Mouse (Mus musculus) layer of hippocampus, postnatal 14 days (tissue): ENCODE measurements at regions not wholly inside any gene's neighbourhood (a gene's known extent, or its start where the extent isn't known, plus 50 kb on each side); places are given as distances from the start of the nearest gene placed in this dataset.
A peak's percentile ranks its signal among the peaks of the same experiment; 100 is the strongest.

Experiments
- DNase-seq, 2 experiments: peaks; one replicate each; pipeline ENCODE4 v3.0.0; 2021 to 2022; ENCODE audit warnings: low spot score in 2 of 2, mixed read lengths in 1 of 2

DNA sequence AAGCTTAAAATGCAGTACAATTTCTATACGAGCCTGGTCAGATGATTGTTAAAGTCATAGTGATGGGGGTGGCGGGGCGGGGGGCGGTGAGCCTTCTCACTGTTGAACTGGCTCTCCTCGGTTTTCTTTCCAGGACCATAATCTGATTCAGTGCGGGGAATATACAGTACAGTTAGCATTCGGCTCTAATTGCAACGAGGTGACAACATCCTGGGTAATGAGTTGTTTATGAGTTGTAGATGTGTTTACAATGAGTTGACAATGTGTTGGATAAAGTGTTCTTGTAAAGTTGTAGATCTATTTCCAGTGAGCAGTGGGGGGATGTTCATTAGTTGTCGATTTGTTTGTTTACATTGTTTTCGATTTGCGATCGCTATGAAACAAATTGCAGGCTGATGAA is 440.6 kb upstream of the Dph6 start:
- DNase-seq: no peak

DNA sequence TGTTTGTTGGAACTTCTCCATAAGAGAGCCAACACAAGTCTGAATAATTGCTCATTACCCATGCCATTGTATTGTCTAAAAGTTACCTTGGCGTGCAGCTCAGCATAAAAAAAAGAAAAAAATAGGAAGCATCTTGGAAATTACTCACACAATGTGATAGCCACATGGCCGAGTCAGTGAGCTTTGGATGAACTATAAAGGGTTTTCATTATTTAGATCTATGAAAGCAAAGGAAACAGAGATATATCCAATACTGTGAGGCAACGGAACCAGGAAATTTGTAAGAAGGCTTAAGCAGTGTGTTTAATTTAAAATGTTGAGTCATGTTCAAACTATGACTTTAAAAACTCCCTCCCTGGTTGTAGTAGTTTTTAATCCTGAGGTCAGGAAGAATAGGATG is 446.7 kb upstream of the Dph6 start:
- no peak for DNase-seq

DNA sequence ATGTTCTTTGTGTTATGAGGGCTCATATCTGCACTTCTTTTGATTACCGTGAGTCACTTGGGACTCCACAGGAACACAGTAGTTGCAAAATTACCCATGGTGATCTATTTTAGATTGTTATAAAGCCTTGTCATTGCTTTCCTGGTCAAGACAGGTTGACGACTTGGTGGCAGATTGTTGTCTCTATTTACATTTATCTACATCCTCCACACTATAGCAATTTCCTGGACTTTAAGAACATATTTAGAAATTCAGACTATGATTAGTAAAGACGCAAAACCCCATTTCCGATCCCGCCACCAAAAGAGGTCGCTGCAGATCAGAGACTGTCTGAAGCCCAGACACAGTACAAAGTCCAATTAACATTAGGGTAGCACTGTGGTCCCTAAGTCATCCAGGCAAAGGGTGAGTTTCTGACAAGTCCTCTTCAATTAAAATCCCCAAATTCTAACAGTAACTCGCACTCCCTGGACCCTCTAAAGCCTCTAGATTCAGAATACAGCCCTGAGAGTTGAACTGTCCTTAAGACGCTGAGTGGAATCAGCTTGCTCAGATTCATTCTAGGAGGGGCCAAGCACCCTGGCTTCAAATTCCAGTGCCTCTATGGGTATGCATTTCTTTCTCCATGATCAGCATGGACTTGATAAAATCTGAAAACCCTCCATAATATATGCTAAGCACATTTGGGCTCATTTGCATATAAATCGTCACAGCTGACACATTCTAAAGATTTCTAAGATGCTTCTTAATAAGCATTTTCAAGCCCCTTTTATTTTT is 461.9 kb upstream of the BC052040 start:
- DNase-seq: no peak

DNA sequence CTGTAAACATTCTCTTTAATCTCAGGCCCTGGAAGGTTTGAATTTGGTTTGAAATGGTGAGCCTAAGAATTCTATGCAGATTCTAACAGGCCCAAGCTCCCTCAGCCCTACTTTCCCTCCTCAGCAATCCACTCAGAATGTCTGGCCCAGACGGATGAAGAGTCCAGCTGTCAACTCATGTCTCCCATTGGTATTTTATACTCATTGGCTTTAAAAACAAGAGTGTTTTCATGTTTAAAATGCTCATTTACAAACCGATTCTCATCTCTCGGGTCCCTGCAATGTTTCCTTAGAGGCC is 461.4 kb upstream of the BC052040 start:
- DNase-seq: no peak

DNA sequence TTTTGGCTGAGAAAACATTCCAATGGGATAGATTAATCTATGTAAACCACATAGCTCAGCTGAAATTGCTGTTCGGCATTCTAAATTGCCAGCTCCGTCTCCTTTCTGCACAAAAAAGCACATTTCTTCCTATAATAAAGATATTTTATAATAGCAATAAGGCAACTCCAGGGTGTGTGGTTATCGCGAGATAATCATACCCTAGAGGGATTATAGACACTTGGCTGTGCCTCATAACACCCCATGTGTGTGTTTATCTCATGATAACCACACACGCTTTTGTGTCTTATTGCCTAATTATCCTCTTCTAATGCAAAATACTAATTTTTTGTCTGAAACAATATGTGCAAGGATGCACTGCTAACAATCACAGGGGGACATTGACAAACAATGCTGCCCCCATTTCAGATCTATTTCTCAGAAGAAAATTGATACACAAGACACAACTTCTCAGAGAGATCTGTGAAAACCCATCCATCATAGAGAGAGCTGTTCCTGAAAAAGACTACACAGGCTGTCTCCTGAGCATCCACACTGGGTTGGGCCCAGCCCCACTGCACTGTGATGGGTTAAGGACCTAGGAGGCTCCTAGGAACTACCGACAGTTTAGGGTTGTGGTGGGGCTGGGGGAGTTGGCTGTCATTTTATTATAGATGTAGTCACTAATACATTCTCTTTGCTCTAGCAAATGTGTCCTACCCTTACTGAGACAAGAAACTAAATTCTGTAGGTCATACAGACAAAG is 454.7 kb upstream of the BC052040 start:
- no peak for DNase-seq

DNA sequence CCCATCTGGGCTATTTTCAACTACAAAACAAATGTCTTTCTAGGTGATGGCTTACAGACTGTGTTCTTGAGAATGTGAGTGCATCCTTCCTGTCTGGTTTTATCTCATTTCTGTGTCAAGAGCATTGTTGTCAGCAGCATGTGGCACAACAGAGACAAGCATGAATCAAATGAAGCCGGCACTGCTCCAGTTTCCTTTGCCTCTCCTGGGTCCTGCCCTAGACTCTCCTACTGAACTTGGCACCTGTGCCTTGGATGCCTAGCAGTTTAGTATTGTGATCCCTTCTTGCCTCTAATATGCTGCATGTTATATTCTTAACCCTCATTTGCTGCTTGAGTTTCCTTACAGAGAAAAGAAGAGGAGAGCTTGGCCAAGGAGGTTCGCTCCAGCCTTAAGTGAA is 449.8 kb upstream of the BC052040 start:
- no peak for DNase-seq

DNA sequence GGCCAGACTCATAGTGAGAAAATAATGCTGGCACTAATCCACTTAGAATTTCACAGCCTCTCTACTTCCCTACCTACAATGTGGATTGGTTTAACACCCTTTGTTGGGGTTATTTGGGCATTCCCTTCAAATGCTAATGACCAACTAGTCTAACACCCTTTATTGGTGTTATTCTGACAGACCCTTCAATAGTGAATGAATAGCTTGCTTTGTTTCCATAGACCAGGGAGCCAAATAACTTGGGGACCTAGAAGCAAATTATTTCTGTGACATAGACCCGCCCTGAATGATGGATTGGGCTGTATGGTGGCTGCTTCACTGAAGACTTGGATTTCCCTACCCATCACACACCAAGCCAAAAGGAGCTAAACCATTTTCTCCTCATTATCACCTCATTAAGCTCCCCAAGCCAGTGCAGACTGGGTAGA is 449.3 kb upstream of the BC052040 start:
- no peak for DNase-seq

DNA sequence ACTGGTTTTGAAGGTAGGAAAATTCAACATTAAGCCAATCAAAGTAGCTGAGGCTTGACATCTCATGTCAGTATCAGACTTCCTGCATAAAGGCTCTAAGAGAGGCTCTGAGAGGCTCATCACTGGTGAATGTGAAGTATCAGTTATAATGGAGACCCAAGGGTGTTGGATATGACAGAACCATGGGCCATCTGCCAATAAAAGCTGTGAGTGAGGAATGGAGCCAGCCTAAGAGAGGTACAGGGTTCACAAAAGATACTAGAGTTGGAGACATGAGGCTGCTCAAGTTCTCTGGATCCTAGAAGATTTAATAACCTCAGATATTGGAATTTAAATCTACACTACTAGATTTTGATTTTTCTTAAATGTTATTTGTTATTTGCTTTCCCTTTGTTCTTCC is 440.1 kb upstream of the BC052040 start:
- DNase-seq: no peak

DNA sequence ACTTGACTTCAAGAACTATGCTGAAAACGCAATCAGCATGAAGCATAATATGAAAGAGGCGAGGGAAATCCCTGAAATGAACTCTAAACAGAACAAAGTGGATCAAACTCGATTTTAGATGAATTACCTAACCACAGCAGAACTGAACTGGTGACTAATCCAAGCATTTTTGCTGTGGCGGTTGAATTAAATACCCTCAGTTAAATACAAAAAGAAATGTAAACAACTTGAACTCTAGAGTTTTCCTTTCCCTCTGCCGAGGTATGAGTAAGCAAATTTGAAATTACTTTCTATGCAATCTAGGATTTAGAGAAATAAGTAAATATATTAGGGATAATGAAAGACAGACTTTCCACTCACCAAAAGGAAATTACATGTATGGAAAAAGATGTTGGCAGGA is 409.4 kb upstream of the BC052040 start:
- DNase-seq: no peak

DNA sequence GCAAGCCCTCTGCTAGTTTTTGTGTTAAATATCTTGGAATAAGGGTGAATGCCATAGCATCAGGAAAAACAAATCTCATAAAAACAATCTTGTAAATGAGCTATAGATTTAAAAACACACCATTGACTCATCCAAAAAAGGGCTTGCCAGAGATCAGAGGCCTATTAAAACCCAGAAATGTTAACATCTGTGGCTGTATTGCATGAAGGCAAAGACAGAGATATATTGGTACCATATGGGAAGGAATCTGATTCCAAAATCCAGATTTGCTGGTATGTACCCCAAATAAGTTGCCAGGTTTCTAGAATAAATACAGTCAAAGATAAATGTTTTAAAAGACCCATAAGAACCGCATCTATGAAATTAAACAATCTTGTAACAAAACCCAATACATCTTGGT is 404.4 kb upstream of the BC052040 start:
- no peak for DNase-seq

DNA sequence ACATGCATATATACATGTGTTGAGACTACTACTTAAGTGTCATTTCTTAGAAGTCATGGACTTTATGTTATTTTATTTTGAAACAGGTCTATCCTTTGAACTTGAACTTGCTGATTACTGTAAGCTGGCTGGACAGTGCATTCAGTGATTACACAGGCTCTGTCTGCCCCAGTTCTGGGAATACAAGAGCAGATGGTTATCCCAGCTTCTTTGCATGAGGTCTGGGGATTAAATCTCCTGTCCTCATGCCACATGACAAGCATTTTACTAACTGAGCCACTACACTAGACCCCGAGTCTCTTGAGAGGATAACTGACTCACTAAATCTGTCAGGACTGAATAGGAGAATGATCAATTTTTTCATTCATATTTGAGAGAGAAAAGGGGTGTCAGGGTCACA is 403.6 kb upstream of the BC052040 start:
- no peak for DNase-seq

DNA sequence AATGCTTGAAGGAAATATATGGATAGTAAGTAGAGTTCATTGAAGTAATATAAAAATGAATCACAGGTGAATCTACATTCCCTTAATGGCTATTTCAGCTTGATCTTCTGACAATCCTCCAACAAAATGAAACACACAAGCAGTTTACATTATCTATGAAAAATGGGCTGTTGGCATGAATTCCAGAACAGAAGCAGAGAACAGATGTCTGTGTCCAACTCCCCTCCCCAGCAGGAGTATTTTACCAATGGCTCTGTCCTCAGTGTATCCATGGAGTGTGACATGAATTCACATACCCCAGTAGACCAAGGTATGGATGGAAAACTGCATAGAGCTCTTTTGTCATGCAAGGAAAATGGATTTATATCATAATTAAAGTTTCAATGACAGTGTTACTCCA is 370.3 kb upstream of the BC052040 start:
- peak in 1 of 2 experiments; percentile 22 for DNase-seq

DNA sequence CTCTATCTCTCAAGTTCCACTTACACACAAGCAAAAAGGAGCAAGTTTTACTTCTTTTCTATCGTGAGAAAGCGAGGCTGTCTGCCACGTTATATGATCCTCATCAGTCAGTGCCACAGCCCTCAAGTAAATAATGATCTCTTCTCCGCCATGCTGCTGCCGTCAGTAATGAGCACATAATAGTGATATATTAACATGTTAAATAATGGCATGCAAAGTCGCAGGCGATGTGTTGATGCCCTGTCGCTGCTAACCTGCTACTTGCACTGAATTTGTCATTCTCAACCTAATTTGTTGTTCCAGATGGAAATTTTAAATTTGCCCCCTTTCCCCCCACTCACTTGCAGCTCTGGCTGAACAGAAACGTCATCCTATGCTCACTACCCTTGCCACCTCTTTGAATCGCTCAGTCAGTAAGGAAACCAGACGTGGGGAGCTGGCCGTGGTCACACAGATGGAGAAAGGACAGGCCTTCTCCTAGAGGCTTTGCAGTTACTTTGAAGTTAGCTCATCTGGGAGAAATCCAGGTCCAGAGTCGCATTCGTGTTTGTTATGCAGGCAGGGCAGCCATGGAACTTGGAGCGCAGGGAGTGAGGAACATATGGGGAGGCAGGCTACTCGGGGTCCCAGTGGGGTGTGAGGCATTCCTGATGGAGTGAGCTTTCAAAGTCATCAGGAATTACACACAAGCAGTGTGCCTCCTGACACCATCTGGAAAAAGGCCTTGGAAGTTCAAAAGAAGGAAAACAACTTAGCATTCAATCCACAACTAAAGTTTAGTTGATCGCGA is 368.1 kb upstream of the BC052040 start:
- DNase-seq: no peak

DNA sequence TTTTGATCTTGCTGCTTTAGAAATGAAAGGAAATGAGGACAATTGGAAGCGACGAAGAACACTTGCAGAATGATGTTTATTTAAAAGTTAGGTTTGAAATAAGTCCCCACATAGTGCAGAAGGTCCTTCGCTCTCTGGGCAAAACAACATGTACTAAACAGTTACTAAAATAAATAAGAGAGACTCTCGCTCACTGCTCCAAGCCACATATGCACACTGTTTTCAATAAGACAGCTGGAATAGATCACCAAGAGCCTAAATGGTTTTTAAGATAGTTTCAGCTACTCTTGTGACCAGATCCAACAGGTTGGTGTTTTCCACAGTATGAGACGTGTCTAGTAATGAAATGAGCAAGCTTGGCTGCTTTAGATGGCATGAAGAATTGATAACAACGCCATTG is 367.2 kb upstream of the BC052040 start:
- DNase-seq: no peak

DNA sequence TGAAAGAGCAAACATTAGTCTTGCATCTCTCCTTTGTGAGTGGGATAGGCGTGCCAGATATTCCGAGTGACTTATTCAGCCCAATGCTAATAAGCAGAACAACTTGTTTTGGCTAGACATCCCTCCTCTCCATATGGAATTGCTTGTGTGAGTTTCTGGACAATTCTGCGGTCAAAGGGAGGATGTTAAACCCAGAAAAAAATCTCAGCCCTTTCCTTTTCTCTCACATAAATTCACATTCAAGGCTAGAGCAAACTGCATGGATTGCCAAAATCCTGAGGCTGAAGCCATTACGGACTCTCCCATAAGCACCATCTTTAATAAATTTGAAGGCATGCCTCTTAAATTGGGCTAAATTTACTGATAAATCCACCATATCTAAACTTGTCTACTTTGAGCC is 351.5 kb upstream of the BC052040 start:
- DNase-seq: no peak

DNA sequence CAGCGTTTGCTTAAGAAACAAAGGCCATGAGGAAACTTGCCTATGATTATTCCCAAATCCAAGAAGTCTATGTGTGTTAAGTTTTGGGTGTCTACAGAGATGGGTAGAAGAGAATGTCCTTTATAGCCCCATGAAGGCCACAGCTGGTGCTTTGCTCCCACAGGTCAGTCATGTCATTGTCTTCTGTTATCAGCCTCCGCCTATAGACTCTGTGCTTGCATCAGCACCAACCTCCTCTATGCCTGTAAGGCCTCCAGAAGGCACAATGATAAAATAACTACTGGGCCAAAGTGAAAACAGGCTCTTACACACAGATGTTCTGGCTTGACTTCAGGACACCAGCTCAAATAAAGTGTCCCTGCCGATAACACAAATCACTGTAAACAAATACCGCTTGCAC is 333.8 kb upstream of the BC052040 start:
- DNase-seq: no peak

DNA sequence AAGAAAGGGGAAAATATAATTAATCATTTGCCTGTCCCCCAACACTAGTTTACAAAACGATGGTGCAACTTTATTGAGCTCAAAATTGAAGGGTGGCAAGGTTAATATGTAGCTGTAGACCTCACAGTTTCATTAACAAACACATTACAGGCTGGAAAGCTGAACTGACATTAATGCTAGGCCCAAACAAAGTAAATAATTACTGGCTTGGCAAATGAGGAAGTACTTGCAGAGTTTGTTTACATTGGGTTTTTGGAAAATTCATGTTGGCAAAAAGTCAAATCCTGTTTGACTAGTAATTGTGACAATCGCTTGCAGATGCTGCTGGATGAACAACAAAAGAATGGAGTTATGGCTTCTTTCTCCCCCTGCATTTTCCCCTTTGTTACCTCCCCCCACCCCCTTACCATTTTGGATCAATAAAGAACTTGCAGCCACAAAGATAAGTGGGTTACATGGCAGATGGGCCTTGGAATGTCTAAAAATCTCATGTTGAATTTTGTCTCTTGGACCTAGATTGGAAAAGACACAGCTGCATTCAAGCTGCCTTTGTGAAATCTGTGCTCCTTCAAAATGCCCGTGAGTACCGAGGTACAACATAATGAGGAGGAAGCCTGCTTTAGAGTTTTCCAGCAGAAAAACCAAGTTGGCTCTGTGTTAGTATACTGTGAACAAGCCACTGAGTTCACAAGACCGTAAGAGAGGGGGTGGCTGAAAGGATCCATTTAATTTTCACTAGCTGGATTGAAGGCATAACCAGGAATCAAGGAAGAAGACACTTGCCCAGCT is 331.3 kb upstream of the BC052040 start:
- DNase-seq: peak in 1 of 2 experiments; percentile 7

DNA sequence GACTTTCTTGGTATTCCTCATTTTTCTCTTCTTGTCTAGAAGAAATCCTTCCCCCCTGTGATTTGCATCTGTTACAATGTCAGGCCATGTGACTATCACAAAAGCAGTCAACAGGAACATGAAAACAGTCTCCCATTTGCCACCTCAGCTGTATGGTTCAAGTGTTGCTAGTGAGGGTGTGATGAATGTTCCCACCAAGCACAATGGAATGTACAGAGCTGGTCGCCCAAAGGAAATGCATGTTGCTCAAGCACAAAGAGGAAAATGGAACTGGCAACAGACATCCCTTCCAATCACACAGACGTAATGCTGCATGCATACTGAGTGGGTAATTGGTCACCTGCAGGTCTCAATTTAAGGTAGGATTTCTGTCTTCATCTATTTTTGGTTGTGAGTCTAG is 324.1 kb upstream of the BC052040 start:
- no peak for DNase-seq

DNA sequence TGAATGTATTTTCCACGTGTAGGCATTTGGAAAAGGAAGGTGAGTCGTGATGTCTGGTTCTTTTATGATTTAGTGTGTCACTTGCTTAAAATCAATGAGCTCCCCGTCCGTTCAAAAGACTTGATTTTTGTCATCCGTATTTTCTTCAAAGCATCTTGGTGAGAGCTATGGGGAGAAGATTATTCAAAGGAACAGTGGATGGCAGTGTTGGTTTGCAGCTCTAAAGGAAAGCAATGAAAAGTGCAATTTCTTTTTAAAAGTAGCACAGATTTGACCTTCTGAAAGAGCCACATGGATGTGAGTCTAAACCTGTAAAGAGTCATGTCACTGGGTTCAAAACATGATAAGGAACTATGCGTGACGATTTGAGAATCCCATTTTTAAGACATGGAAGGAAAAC is 313.3 kb upstream of the BC052040 start:
- peak in 1 of 2 experiments; percentile 3 for DNase-seq

DNA sequence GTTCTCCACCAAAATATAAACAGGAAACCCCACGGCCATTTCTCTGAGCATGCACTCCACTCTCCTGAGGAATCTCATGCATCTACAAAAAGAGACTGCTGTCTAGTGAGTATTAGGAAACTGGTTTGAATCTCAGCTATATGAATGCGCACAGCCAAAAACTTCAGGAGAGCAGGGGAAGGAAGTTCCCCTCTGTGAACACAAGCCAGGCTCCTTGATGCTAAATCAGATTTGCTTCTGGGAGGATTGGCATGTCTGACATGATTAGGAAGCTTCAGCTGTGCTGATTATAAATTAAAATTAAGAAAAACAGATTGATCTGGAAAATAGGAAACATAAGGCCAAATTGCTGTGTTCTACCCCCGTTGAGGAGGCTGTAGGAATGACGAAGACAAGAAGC is 304.1 kb upstream of the BC052040 start:
- peak in 1 of 2 experiments; percentile 35 for DNase-seq

DNA sequence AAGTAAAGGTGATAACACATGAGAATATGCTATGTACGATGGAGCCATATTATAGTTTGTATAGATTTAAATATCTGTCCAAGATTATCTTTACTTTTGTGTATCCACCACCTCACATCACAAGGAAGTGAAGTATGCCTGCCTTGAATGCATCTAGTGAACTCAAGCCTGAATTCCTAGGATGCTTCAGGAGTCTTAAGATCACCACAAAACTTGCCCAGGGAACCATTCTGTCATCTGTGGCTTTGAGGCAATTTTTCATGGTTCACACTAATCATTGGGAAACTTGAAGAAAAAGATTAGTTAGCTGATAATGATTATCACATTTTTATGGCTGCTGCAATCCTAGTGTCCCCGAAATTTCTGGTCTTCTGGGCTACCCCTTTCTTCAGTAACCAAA is 288.5 kb upstream of the BC052040 start:
- DNase-seq: no peak
